Mouse (Mus musculus): Measurements from ENCODE around the gene Fbxo31. TPM values are rescaled to one million over a fixed set of nuclear protein-coding genes. Genes with fewer than 3 reads are reported as not detected.

Gene Fbxo31
- total RNA-seq, 1 experiment from 2014 or later, result 37.2 TPM

DNA sequence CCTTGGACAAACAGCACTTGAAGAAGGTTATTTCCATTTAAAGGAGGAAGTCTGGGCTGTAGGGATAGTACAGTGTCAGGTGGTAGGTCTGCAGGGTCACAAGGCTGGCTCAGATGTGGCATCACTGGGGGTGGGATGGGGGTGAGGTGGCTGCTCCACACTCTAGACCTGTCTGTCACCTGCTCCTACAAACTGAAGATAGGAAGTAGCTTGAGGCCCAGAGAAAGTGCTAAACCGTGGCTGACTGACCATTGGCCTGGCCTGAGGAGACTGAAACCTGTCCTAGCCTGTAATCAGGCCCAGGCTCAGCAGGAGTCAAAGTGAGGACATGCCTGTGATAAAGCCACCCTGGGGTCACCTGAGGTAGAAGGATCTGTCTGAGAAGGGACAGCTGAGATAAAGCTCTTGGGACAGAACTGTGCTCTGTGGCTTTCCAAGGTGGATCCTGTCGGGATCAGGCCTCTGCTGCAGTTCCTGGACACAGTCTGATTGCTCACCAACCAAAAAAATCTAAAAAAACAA is 10.7 kb upstream of the Fbxo31 start:
- DNase-seq, result no peak

- no peak for DNase-seq
Observed at GRCm38 (mm10) chr8:121588750-121589149, 10.1 kb upstream of the Fbxo31 start.

DNA sequence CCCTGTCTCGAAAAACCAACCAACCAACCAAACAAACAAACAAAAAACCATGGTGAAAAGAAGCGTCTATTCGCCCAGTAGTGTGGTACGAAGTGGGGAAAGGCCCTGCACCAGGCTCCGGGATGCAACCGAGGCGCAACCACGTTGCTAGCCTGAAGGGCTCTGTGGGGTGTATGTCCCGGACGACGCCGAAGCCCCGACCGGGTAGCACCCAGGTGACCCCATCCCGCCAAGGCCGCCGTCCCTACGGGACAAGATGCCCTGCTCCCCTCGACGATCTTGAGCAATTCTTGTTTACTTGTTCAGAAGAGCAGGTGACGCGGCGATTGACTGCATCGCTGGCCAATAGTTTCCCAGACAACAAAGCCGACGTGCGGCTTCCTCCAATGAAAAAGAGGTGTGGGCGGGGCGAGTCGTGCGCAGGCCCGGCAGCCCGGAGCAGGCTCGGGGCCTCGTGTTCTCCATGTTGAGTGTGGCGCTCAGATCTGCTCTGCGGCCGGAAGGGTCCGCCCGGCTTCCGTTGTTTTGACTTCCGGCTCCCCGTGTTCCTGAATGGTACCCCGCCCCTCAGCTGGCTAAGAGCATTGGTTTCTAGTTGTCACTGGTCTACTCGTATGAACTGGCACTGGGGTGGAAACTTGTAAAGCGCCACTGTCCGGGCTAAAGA is 6.7 kb upstream of the Fbxo31 start:
- DNase-seq, result peak; percentile 100

DNA sequence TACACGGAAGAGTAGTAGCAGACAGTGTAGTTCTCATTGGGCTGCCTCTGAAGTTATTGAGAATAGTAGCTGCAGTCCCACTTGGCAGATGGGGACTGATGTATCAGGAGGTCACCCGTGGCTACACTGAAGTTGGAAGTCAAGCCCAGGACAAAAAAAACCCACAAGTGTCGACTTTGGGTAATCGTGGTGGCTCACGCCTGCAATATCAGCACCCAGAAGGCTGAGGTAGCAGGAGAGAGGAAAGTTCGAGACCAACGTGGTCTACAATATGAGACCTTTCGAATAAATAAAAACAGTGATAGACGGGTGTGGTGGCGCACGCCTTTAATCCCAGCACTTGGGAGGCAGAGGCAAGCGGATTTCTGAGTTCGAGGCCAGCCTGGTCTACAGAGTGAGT is 6.1 kb upstream of the Fbxo31 start:
- no peak for DNase-seq

DNA sequence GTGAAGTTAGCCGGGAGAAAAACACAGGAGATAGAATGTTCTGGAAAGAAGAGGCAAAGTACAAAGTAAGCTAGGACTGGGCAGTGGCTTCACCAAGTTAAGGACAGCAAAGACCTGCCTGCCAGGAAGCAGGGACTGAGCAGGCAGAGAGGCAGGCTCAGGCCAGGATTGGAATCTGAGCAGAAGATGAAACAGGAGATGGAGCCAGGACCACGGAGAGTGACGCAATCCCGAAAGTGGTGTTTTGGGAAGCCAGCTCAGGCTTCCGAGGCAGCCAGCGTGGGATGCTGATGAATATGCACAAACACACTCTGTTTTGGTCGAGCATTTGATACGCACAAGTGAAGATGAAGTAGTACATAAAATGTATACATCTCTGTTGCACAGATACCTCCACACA is 5.0 kb upstream of the Fbxo31 start:
- DNase-seq, result no peak

- DNase-seq, result no peak
Observed at GRCm38 (mm10) chr8:121580465-121580864, 1.9 kb upstream of the Fbxo31 start.

GRCm38 (mm10) chr8:121577751-121578675 is 593 bp downstream of the Fbxo31 start:
- no peak for DNase-seq

GRCm38 (mm10) chr8:121575661-121576060 is 2.9 kb downstream of the Fbxo31 start:
- DNase-seq, result no peak

- peak; percentile 93 for DNase-seq
Observed at GRCm38 (mm10) chr8:121573275-121573674, 5.3 kb downstream of the Fbxo31 start.

DNA sequence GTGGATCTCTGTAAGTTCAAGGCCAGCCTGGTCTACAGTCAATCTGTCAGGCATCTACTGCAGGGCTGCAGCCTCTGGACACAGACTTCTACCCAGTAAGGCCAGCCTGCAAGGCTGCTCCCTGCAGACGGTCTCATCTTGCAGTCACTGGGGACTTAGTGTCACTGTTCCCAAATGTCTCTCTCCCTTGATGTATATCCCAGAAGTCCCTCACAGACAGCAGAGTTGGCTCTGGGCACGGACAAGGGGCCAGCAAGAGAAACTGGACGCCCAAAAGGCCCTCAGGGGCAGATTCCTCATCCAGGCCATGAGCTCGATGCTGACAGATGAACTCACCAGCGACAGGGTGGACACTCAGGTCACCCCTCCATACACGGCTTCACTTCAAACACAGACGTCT is 6.5 kb downstream of the Fbxo31 start:
- no peak for DNase-seq

DNA sequence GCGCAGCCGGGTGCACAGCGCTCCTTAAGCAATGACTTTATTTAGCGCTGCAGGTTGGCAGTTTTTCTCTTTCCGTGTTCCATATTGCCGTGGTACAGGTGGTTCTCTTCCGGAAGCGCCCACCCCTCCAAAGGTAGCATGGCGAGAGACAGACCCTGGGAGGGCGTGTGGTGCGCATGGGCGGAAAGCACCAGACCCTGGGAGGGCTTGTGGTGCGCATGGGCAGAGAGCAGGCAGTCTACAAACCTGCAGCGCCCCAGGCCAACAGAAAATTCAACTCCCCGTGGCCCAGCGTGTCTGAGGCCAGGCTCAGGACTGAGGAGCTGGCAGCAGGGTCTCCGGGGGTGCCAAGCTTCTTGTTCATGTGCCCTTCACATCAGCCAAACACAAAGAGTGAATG is 7.8 kb downstream of the Fbxo31 start:
- DNase-seq, result no peak

- peak; percentile 68 for DNase-seq
Observed at GRCm38 (mm10) chr8:121570335-121570734, 8.3 kb downstream of the Fbxo31 start.

DNA sequence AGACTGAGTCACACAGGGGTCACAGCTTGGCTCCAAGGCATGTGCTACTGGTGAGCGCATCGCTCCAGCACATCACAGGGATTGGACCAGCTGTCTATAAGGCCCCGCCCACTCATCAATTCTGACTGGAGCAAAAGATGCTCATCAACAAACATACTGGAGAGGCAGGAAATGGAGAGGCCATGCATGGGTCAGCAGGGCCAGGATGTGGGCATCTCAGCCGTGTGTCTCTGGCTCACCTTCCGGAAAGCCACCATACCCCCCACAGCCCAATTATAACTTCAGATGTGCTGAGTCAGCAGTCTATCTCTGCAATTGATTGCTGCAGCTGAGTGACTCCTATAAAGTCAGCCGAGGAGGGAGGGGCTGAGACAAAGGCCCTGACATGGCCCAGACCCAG is 10.3 kb downstream of the Fbxo31 start:
- DNase-seq, result no peak

- no peak for DNase-seq
Observed at GRCm38 (mm10) chr8:121563701-121564100, 14.9 kb downstream of the Fbxo31 start.

DNA sequence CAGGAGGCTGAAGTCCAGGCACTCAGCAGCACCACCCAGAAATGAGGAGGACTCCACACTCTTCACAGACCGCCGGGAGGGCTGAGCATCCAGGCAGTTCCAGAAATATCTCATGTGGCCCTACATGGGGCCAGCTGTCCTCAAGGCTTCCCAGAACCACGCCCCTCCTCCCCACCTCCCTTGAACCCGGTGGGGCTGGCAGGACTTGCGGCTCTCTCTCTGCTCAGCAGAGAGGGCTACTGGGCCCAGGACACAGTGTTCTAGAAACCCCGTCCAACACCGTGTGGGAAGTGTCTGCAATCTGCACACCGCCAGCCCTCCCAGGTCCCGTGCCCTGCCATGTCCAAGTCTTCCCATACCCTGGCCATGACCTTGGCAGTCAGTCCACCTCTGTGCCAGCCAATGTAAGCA is 15.7 kb downstream of the Fbxo31 start:
- peak; percentile 83 for DNase-seq

- DNase-seq, result no peak
Observed at GRCm38 (mm10) chr8:121561636-121562345, 16.8 kb downstream of the Fbxo31 start.

DNA sequence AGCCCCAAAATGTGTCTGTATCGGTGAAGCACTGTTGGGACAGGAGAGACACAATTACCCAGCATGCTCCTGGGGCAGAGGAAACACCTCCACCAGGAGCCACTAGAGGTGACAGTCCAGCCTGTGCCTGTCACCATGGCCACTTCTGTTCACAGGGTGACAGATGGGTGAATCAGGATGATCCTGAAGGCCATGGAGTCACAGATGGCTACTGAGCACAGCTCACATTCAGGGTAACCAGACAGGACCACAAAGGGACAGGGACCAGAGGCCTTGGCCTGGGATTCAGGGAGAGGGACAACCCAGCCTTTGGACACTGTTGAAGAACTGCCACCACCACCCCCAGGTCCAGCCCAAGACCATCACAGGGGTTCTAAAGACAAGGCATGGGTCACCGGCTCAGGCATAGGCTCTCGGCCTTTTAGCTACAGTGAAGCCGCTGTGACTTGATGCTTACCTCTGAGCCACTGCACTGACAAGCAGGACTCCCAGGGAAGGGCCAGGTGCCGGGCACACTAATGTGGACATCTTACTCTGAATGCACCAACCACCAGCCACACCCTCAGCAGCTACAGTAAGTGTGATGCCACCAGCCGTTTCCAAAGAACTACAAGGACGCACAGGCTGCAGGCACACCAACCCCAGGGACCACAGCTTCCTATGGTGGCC is 18.0 kb downstream of the Fbxo31 start:
- no peak for DNase-seq

GRCm38 (mm10) chr8:121559801-121560200 is 18.8 kb downstream of the Fbxo31 start:
- no peak for DNase-seq

GRCm38 (mm10) chr8:121558538-121558937 is 20.1 kb downstream of the Fbxo31 start:
- no peak for DNase-seq

DNA sequence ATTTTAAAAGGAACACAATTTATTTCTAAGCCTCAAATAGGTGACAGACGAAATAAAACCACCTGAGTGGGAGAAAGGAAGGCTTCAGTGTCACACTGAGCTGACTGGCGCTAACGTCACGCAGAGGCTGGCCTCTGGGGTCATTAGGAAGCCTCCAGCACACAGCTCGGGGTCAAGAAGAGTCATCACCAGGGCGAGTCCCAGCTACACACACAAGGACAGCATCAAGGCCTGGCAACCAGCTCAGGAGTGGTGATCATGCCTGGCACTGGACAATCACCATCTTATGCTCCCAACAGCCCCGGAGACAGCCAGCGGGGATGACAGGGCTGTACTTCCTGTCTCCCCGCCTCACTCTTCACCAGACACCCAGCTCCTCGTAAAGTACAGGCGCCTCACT is 20.9 kb downstream of the Fbxo31 start:
- no peak for DNase-seq

DNA sequence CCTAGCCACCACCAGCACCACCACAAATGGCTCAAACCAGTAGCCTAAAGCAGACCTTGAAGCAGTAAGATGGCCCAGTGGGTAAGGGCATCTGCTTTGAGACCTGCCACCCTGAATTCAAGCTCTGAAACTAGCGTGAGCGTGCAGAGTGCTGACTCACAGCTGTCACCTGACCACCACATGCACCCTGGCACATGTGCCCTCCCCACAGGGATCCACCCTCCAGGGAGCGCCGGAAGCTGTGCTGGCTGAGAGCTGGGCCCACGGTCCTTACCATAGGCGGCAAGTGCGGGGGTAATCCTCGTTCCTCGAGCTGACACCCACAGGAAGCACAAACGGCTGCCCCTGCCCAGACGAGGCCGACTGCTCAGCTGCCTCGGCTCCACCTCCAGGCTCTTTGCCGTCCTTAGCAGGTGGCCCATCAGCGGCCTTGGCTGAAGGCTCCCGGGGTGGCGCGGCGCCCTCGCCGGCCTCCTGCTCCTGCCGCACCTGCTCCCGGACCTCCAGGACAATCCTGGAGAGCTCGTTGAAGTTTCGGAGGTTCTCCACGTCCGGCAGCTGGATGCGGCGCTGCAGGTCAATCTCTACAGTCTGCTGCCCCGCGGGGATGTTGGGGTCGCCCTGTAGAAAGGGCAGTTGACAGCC is 24.7 kb downstream of the Fbxo31 start:
- no peak for DNase-seq

- DNase-seq, result no peak
Observed at GRCm38 (mm10) chr8:121552506-121552905, 26.1 kb downstream of the Fbxo31 start.
